Mouse (Mus musculus): ENCODE results near the gene Gnao1. TPM values are rescaled to one million over a fixed set of nuclear protein-coding genes. Genes with fewer than 3 reads are reported as not detected.

Gene Gnao1
- total RNA-seq, 2 experiments from 2014 or later: 5.3 to 6.8 TPM

GRCm38 (mm10) chr8:93893556-93893955 is 83.8 kb downstream of the Gnao1 start:
- DNase-seq (ENCODE audit: low spot score): no peak

GRCm38 (mm10) chr8:93896841-93897551 is 87.2 kb downstream of the Gnao1 start:
- DNase-seq (ENCODE audit: low spot score): no peak

- no peak for DNase-seq (ENCODE audit: low spot score)
Observed at GRCm38 (mm10) chr8:93898570-93898969, 88.8 kb downstream of the Gnao1 start.

GRCm38 (mm10) chr8:93902040-93902439 is 92.3 kb downstream of the Gnao1 start:
- DNase-seq (ENCODE audit: low spot score): no peak

DNA sequence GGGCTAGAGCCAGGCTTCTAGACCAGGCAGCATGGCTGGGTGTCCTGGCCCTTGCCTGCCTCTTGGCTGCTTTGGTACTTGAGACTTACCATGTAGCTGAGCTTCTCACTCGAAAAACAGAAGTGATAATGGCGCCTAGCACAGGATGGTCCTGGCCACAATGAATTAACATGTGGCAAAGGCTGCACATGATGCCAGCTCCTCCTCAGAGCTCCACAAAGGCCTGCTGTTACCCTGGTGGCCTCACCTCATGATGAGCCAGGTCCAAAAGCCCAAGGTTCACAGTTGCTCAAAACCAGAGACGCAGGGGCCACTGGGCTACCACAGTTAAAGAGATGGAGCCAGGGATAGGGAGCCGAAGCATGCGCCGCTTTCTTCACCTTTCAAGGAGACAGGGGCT is 97.2 kb downstream of the Gnao1 start:
- no peak for DNase-seq (ENCODE audit: low spot score)

DNA sequence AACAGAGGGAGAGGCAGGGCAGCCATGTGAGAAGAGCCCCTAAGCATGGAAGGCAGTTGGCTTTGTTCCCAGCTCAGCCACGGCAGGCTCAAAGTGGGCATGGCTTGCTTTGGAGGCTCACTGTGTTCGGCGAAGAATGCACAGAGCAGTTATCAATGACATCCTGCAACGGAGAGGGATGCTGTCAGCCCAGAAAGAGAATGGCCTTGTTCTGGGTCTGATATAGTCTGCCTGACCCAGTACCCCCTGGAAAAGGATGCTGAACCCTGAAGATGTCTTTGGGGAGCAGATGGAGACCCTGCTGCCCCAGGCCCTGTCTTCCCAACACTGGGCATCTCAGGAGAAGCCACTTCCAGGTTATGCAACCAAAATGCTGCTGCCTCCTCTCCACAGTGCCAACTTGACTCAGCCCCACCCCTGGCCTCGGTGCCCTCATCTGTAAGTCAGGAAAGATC is 98.2 kb downstream of the Gnao1 start:
- no peak for DNase-seq (ENCODE audit: low spot score)

GRCm38 (mm10) chr8:93908546-93908945 is 98.8 kb downstream of the Gnao1 start:
- peak; percentile 28 for DNase-seq (ENCODE audit: low spot score)

GRCm38 (mm10) chr8:93911715-93912555 is 102.2 kb downstream of the Gnao1 start:
- DNase-seq (ENCODE audit: low spot score): no peak

- no peak for DNase-seq (ENCODE audit: low spot score)
Observed at GRCm38 (mm10) chr8:93917859-93918421, 108.2 kb downstream of the Gnao1 start.

DNA sequence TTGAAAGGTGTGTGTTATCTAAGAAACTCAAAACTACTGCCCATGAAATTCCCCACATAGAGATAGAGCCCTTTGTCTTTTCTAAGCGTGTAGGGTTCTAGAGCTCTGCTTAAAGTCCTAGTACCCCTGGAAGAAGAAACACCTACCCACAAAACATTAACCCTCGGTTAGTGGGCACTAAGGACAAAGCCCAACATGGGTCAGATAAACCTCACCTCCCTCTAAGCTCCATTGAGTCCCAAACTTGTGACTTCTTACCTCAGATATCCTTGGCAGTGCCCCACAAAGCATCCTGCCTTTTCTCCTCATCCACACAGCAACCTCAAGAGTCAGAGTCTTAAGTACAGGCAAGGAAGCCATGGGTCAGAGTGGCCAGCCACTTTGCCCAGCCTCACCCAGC is 108.8 kb downstream of the Gnao1 start:
- no peak for DNase-seq (ENCODE audit: low spot score)

DNA sequence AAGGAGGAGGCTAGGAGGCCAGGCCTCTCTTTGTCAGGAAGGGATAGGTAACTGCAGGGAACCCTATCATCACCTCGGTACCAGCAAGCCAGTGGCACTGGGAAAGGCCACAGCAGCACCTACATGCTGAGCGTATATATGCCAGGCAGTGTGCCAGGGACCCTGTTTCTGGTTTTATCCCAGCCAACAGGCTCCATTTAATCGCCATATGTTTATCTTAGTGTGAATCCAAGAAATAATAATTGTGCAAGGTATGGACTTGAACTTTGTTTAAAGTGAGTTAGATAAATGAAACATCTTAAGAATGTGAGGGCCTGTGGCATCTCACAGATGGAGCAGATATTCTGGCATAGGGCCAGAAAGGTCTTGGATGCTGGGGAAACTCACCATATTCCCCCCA is 109.7 kb downstream of the Gnao1 start:
- DNase-seq (ENCODE audit: low spot score): no peak

GRCm38 (mm10) chr8:93919916-93920589 is 110.3 kb downstream of the Gnao1 start:
- DNase-seq (ENCODE audit: low spot score): no peak

DNA sequence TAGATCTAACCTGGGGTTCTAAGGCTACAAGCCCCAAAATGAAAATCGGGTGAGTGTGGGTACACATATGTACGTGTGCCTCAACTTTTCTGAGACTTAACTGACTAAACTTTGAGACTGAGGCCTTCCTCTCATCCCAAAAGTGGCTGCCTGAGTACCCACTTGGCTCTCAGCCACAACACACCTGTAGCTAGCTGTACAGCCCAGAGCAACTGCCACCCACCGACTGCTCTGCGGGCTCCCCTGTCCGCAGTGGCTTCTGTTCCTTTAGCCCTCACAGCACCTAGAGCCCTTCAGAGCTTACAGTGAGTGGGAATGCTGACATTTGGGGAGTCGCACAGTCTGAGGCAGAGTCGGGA is 110.8 kb downstream of the Gnao1 start:
- no peak for DNase-seq (ENCODE audit: low spot score)

- DNase-seq (ENCODE audit: low spot score): peak; percentile 44
Observed at GRCm38 (mm10) chr8:93923897-93924334, 114.2 kb downstream of the Gnao1 start.

DNA sequence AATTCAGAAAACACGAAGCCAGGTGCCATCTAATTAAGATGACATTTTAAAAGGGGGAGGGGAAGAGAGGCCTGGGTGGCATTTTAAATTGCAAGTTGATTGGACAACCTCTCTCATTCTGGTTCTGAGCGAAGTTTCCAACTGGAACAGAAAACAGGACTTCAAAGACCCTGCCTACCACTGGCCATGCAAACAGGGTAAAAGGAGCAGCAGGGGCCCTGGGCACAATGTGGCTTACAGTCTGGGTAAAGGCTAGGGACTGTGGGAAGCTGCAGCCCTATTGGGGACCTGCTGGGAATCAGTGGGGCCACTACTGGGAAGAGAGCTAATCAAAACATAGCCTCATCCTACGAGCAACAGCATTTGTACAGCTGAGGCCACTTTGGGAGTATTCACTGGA is 115.7 kb downstream of the Gnao1 start:
- no peak for DNase-seq (ENCODE audit: low spot score)

DNA sequence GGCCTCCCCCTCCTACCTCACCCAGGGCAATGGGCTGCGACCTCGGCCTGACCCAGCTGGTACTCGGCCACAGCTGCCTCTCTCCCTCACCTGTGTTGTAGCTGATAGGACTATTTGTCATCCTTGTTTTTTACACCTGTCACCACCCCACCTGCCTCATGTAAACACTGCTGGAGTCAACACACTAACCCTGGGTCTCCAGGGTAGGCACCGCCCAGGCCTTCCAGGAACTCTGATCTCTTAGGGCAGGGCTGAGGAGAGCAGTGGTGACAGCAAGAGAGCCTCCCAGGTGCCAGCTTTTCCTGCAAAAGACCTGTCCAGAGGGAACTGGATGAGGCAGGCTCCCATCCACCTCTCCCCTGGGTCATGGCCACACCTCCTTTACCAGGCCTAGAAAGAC is 119.5 kb downstream of the Gnao1 start:
- DNase-seq (ENCODE audit: low spot score): no peak

- no peak for DNase-seq (ENCODE audit: low spot score)
Observed at GRCm38 (mm10) chr8:93931336-93931735, 121.6 kb downstream of the Gnao1 start.

DNA sequence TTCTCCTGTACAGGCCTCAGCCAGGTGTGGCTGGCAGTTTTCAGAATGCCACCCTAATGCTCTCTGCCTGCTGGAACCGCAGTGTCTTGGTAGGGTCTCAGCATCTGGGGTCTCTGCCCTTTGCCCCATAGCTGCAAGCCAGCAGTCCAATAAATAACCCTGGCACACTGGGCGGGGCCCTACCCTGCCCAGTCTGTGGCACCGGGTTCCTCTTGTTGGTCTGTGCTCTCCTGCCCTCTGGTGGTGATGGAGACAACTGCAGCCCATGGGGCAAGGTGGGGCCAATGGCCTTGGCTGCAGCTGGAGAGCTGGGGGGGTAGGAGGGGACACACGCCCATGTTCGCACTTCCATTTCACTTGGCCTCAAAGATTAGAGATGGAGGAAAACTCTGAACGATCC is 123.1 kb downstream of the Gnao1 start:
- peak; percentile 82 for DNase-seq (ENCODE audit: low spot score)

DNA sequence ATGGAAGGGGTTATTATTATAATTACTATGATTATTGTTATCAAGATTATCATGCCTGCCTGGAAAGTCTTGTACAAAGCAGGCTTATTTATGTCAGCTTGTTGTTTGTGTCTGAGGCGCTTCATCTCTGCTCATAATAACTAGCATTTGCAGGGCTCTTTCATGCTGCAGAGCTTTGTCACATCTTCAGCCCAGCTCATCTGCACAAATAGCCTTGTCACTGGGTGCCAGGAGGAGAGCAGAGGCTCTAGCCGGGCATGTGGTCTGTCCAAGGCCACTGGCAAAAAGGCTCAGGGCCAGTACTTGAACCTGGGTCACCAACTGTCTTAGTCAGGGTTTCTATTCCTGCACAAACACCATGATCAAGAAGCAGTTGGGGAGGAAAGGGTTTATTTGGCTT is 123.5 kb downstream of the Gnao1 start:
- DNase-seq (ENCODE audit: low spot score): no peak

DNA sequence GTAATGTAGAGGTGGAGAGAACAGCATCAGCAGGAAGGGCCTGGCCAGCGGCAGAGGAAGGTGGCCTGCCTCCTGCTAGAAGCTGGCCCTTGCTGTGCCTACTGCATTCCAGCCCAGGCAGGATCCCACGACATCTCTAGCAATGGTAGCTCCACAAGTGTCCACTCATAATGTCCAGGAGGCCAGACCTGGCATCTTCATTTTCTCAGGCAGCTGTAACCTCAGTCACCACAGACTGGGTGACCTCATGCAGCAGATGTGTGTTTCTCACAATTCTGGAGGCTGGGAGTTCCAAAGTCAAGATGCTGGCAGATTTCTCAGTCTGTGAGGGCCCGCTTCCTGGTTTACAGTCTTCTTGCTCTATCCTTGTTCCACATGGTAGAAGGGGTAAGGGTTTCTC is 128.4 kb downstream of the Gnao1 start:
- DNase-seq (ENCODE audit: low spot score): no peak

- no peak for DNase-seq (ENCODE audit: low spot score)
Observed at GRCm38 (mm10) chr8:93940542-93941423, 131.0 kb downstream of the Gnao1 start.

Measured in gastrocnemius, adult 18-20 months (tissue).